ENCODE assay signal across 29 mouse cellular contexts in the genomic region with DNA sequence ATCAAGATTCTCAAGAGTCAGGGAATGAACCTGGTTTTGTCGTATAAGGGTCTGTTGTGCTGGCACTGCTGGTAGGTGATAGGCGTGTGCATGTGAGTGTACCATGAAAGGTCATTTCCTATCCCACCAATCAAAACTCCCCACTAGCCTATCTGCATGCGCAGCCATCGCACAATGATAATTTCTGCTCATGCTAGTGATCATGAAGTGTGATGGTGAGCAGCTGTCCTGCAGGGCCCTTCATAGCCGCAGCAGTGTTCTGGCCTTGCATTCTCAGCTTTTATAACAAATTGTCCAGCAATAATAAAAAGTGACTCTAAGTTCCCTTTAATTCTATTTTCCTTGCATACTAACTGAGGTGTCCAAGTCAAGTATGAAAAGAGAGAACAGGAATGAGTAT.
DNase-seq lines count a peak whose midpoint lies in the region; ATAC-seq lines count a peak whose summit lies in the region.
"Had no signal": no experiment of that assay in that cellular context is flagged by ENCODE, and none has a peak within 500 bp of the region (broad histone marks: within the 10 kb centered on the region; RNA-seq: fewer than 3 reads in every experiment).

No protein-coding gene starts in this region.

- no peaks in the 10 kb centered on the region for H3K36me3 ChIP-seq in kidney, embryonic 14.5 days (ENCODE audit: control insufficient read depth, insufficient read depth, low read length)
- H3K36me3 ChIP-seq: embryonic facial prominence, embryonic 10.5 days; embryonic facial prominence, embryonic 13.5 days; heart, embryonic 15.5 days had no signal

- no peaks in the 10 kb centered on the region for H3K27me3 ChIP-seq in kidney, embryonic 14.5 days (ENCODE audit: control insufficient read depth, insufficient read depth, low read length)
- H3K27me3 ChIP-seq: embryonic facial prominence, embryonic 13.5 days; forebrain, embryonic 13.5 days; heart, embryonic 15.5 days had no signal

- H3K27ac ChIP-seq in kidney, embryonic 14.5 days (ENCODE audit: low read depth, low read length), result no peak overlapping the region
- H3K27ac ChIP-seq: embryonic facial prominence, embryonic 10.5 days; forebrain, embryonic 13.5 days; heart, embryonic 15.5 days; hindbrain, embryonic 14.5 days; hindbrain, postnatal 0 days had no signal

- H3K4me2 ChIP-seq in kidney, embryonic 14.5 days (replicated peaks; ENCODE audit: low read depth, low read length), result no peak overlapping the region
- H3K4me2 ChIP-seq: forebrain, embryonic 13.5 days; heart, embryonic 15.5 days; hindbrain, embryonic 14.5 days had no signal

- ATAC-seq in kidney, embryonic 14.5 days (ENCODE audit: low FRiP score, low TSS enrichment), result no peak
- ATAC-seq: CD4-positive, CD25-positive, alpha-beta regulatory T cell, adult 4 months; forebrain, embryonic 13.5 days; hindbrain, postnatal 0 days; inflammation-experienced regulatory T-cells, adult 6 months; intestine, embryonic 16.5 days had no signal

- no peaks in the 10 kb centered on the region for H3K4me1 ChIP-seq in kidney, embryonic 14.5 days (ENCODE audit: control insufficient read depth, insufficient read depth, low read length)
- H3K4me1 ChIP-seq: forebrain, embryonic 13.5 days; heart, embryonic 15.5 days had no signal

- WGBS in kidney, embryonic 14.5 days, result 72% methylated on average over 5 of the region's 5 CpGs

- intact Hi-C loops in heart, postnatal 10 days (cut with DNase I), result no loop called here
- intact Hi-C loops in heart, postnatal 25 days (cut with DNase I), result no loop called here
- intact Hi-C loops in heart, postnatal 14 days (cut with DNase I), result loop anchor here (10.0 kb wide), 1 partner anchor 162 kb away; no protein-coding TSS in a partner anchor

- DNase-seq in heart, adult 18-20 months, result peak; percentile 18 to 23
- no peak for DNase-seq in heart, postnatal 4 days
- peak; percentile 15 to 23 for DNase-seq in heart, postnatal 10 days
- no peak for DNase-seq in heart, postnatal 25 days (ENCODE audit: low spot score)
- DNase-seq in kidney, postnatal 14 days, result peak; percentile 11
- DNase-seq in heart, postnatal 14 days, result peak; percentile 2 to 12
- no peak for DNase-seq in adrenal gland, postnatal 4 days (ENCODE audit: low spot score in 2 of 2)
- DNase-seq: adrenal gland, adult 2 months; adrenal gland, postnatal 14 days; cerebellum, adult 11-12 months; cerebellum, adult 8-10 months; cerebellum, postnatal 10 days; cerebellum, postnatal 36 days; embryo, embryonic 11 days; forebrain, postnatal 0 days; gastrocnemius, adult 2 months; gastrocnemius, postnatal 14 days had no signal

- no peak overlapping the region for H3K9ac ChIP-seq in kidney, embryonic 14.5 days (ENCODE audit: low read depth, low read length)
- H3K9ac ChIP-seq: embryonic facial prominence, embryonic 13.5 days; forebrain, embryonic 13.5 days; forebrain, postnatal 0 days; heart, embryonic 15.5 days; hindbrain, embryonic 14.5 days had no signal

- no peak overlapping the region for H3K4me3 ChIP-seq in kidney, embryonic 14.5 days (ENCODE audit: low read length)
- H3K4me3 ChIP-seq: embryonic facial prominence, embryonic 10.5 days; embryonic facial prominence, embryonic 13.5 days; erythroblast, embryonic 14.5 days; forebrain, embryonic 13.5 days; gastrocnemius, adult 2 months; heart, adult 2 months; heart, embryonic 15.5 days had no signal

- H3K9me3 ChIP-seq in kidney, embryonic 14.5 days (ENCODE audit: control insufficient read depth, low read length), result no peaks in the 10 kb centered on the region
- H3K9me3 ChIP-seq: embryonic facial prominence, embryonic 10.5 days; forebrain, embryonic 13.5 days; heart, embryonic 15.5 days had no signal

Comparison
In these comparisons a context has a peak if more than half of its experiments do, and no peak if none do; other contexts are left out.
1. DNase-seq: peak in heart, adult 18-20 months (2 of 2), heart, postnatal 10 days (2 of 2), kidney, postnatal 14 days (single experiment) and heart, postnatal 14 days (2 of 2); none in heart, postnatal 4 days (single experiment), heart, postnatal 25 days (single experiment) and adrenal gland, postnatal 4 days (0 of 2).